Mouse (Mus musculus): ENCODE data around the gene Vmn1r184. TPM values are rescaled to one million over a fixed set of nuclear protein-coding genes. Genes with fewer than 3 reads are reported as not detected.
"Not testable (repeated sequence)": the region's sequence is repeated elsewhere in the genome, so short reads cannot be mapped to it uniquely, and the experiment has no call there.

Gene Vmn1r184
- not detected in 2 replicates for polyA plus RNA-seq (2014; fragmentation: Nextera tagmentation; extraction: Ambion mirVana)

- ATAC-seq (ENCODE audit: low FRiP score, low TSS enrichment); H3K9ac ChIP-seq (ENCODE audit: low read depth, low read length); H3K36me3 ChIP-seq (ENCODE audit: control insufficient read depth, insufficient read depth, low read length); H3K9me3 ChIP-seq (ENCODE audit: control insufficient read depth, low read length); H3K4me2 ChIP-seq (replicated peaks; ENCODE audit: low read depth, low read length); H3K27me3 ChIP-seq (ENCODE audit: control insufficient read depth, insufficient read depth, low read length); H3K27ac ChIP-seq (ENCODE audit: low read depth, low read length); H3K4me3 ChIP-seq (ENCODE audit: low read length); H3K4me1 ChIP-seq (ENCODE audit: control insufficient read depth, insufficient read depth, low read length): not testable (repeated sequence)
- WGBS, result 78% methylated on average over 1 of the region's 1 CpGs
These were observed at the start of gene Vmn1r184 for GRCm38 (mm10) chr7:26260034-26260433. Gene Vmn1r184, plus strand, starts transcription at chr7:26260334.

GRCm38 (mm10) chr7:26303429-26304166, 43.5 kb downstream of the Vmn1r184 start:
- WGBS, result 83% methylated on average over 8 of the region's 8 CpGs

GRCm38 (mm10) chr7:26306926-26307325, 46.8 kb downstream of the Vmn1r184 start, which contains the start of gene Cyp2a4:
Gene Cyp2a4, plus strand, starts transcription at chr7:26307169.
- H3K9me3 ChIP-seq (ENCODE audit: control insufficient read depth, low read length); H3K27me3 ChIP-seq (ENCODE audit: control insufficient read depth, insufficient read depth, low read length); H3K9ac ChIP-seq (ENCODE audit: low read depth, low read length); ATAC-seq (ENCODE audit: low FRiP score, low TSS enrichment); H3K4me3 ChIP-seq (ENCODE audit: low read length); H3K36me3 ChIP-seq (ENCODE audit: control insufficient read depth, insufficient read depth, low read length); H3K4me2 ChIP-seq (replicated peaks; ENCODE audit: low read depth, low read length); H3K4me1 ChIP-seq (ENCODE audit: control insufficient read depth, insufficient read depth, low read length); H3K27ac ChIP-seq (ENCODE audit: low read depth, low read length): not testable (repeated sequence)
- 68% methylated on average over 2 of the region's 2 CpGs for WGBS

More at GRCm38 (mm10) chr7:26303429-26304166, 43.5 kb downstream of the Vmn1r184 start:
- not testable (repeated sequence) for H3K27ac ChIP-seq (ENCODE audit: low read depth, low read length); H3K4me3 ChIP-seq (ENCODE audit: low read length); ATAC-seq (ENCODE audit: low FRiP score, low TSS enrichment); H3K27me3 ChIP-seq (ENCODE audit: control insufficient read depth, insufficient read depth, low read length); H3K9me3 ChIP-seq (ENCODE audit: control insufficient read depth, low read length); H3K9ac ChIP-seq (ENCODE audit: low read depth, low read length); H3K4me1 ChIP-seq (ENCODE audit: control insufficient read depth, insufficient read depth, low read length); H3K4me2 ChIP-seq (replicated peaks; ENCODE audit: low read depth, low read length); H3K36me3 ChIP-seq (ENCODE audit: control insufficient read depth, insufficient read depth, low read length)

- not testable (repeated sequence) for H3K4me1 ChIP-seq (ENCODE audit: control insufficient read depth, insufficient read depth, low read length); H3K4me3 ChIP-seq (ENCODE audit: low read length); H3K27ac ChIP-seq (ENCODE audit: low read depth, low read length); H3K27me3 ChIP-seq (ENCODE audit: control insufficient read depth, insufficient read depth, low read length); H3K4me2 ChIP-seq (replicated peaks; ENCODE audit: low read depth, low read length); ATAC-seq (ENCODE audit: low FRiP score, low TSS enrichment); H3K36me3 ChIP-seq (ENCODE audit: control insufficient read depth, insufficient read depth, low read length); H3K9ac ChIP-seq (ENCODE audit: low read depth, low read length); H3K9me3 ChIP-seq (ENCODE audit: control insufficient read depth, low read length)
- WGBS, result 91% methylated on average over 4 of the region's 4 CpGs
These were observed 51.7 kb downstream of the Vmn1r184 start for GRCm38 (mm10) chr7:26311786-26312185.

GRCm38 (mm10) chr7:26315194-26315593, 55.1 kb downstream of the Vmn1r184 start:
- not testable (repeated sequence) for H3K36me3 ChIP-seq (ENCODE audit: control insufficient read depth, insufficient read depth, low read length); H3K27ac ChIP-seq (ENCODE audit: low read depth, low read length); H3K9ac ChIP-seq (ENCODE audit: low read depth, low read length); H3K4me3 ChIP-seq (ENCODE audit: low read length); H3K4me1 ChIP-seq (ENCODE audit: control insufficient read depth, insufficient read depth, low read length); H3K9me3 ChIP-seq (ENCODE audit: control insufficient read depth, low read length); H3K27me3 ChIP-seq (ENCODE audit: control insufficient read depth, insufficient read depth, low read length); ATAC-seq (ENCODE audit: low FRiP score, low TSS enrichment); H3K4me2 ChIP-seq (replicated peaks; ENCODE audit: low read depth, low read length)
- 91% methylated on average over 2 of the region's 2 CpGs for WGBS

GRCm38 (mm10) chr7:26315809-26316208, 55.7 kb downstream of the Vmn1r184 start:
- H3K27me3 ChIP-seq (ENCODE audit: control insufficient read depth, insufficient read depth, low read length); H3K9me3 ChIP-seq (ENCODE audit: control insufficient read depth, low read length); H3K36me3 ChIP-seq (ENCODE audit: control insufficient read depth, insufficient read depth, low read length); H3K4me2 ChIP-seq (replicated peaks; ENCODE audit: low read depth, low read length); H3K27ac ChIP-seq (ENCODE audit: low read depth, low read length); H3K4me3 ChIP-seq (ENCODE audit: low read length); H3K4me1 ChIP-seq (ENCODE audit: control insufficient read depth, insufficient read depth, low read length); ATAC-seq (ENCODE audit: low FRiP score, low TSS enrichment); H3K9ac ChIP-seq (ENCODE audit: low read depth, low read length): not testable (repeated sequence)
- 85% methylated on average over 4 of the region's 4 CpGs for WGBS

Other genes starting within 250 kb of the Vmn1r184 start
- not detected in 2 replicates for gene Cyp2b13, start 198.8 kb upstream of the Vmn1r184 start, polyA plus RNA-seq (2014; fragmentation: Nextera tagmentation; extraction: Ambion mirVana)
- not detected in 2 replicates for gene Cyp2b9, start 86.9 kb upstream of the Vmn1r184 start, polyA plus RNA-seq (2014; fragmentation: Nextera tagmentation; extraction: Ambion mirVana)
- gene Cyp2a4, start 46.8 kb downstream of the Vmn1r184 start, polyA plus RNA-seq (2014; fragmentation: Nextera tagmentation; extraction: Ambion mirVana), result not detected in 2 replicates
- gene Nlrp9c, start 143.4 kb downstream of the Vmn1r184 start, polyA plus RNA-seq (2014; fragmentation: Nextera tagmentation; extraction: Ambion mirVana), result not detected in 2 replicates
- gene Nlrp4a, start 174.8 kb downstream of the Vmn1r184 start, polyA plus RNA-seq (2014; fragmentation: Nextera tagmentation; extraction: Ambion mirVana), result not detected in 2 replicates